Mouse (Mus musculus) common myeloid progenitor, adult 5-6 weeks (primary cell): Measurements from ENCODE around the gene Krtap5-5. TPM values are rescaled to one million over a fixed set of nuclear protein-coding genes. Genes with fewer than 3 reads are reported as not detected.
"Not testable (repeated sequence)": the region's sequence is repeated elsewhere in the genome, so short reads cannot be mapped to it uniquely, and the experiment has no call there.

ENCODE experiments used
- ATAC-seq: replicated peaks from 2 replicates; pipeline ENCODE4 v1.8.0; 2016; ENCODE audit warnings: low read depth, mild to moderate bottlenecking, moderate TSS enrichment, inconsistent platforms; ENCODE audit not compliant: poor library complexity, severe bottlenecking
- total RNA-seq: library from RNA; stranded (forward); fragments of 200-1000, 187-1606 nt; gene quantifications from 2 replicates; pipeline ENCODE4 v1.2.3, GENCODE M21; 2017

Gene Krtap5-5
- total RNA-seq, result not detected in 2 replicates

DNA sequence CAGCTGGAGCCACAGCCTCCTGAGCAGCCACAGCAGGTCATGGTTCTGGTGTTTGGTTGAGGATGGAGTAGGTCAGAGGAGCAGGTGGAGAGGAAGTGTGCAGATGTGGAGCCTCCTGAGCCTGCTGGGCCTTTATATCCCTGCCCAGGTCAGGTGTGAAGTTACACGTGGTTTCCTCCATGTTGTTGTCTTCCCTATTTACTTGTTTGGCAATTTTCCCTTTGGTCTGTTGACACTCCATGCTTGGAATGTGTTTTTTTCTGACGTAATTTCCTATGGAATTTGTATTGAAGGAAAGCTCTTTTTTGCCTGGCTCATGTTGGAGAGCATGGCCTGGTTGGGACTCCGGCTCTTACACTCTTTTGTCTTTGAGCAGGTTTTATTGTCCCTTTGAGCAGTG is at the start of gene Krtap5-5:
TSS of gene Krtap5-5 (minus strand) at position 101 of the 400 bp plus-strand sequence.
- not testable (repeated sequence) for ATAC-seq

DNA sequence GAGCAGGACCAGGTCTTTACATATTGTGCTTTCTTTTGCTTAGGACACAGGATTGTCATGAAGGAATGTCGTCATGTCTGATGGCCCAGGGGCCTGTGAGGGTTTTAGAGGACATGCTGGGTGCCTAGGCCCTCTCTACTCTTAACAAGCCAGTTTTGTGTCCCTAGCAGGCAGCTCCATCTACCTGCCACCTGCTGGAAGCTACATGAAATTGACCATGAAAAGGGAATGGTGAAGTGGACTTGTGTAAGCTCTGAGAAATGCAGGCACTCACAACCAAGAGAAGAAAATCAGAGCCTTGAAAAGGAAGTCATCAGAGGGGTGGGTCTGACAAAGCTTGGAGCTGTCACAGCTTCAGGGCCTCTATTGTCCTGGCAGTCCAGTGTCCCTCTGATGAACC is 49.5 kb upstream of the Krtap5-5 start:
- ATAC-seq, result not testable (repeated sequence)

DNA sequence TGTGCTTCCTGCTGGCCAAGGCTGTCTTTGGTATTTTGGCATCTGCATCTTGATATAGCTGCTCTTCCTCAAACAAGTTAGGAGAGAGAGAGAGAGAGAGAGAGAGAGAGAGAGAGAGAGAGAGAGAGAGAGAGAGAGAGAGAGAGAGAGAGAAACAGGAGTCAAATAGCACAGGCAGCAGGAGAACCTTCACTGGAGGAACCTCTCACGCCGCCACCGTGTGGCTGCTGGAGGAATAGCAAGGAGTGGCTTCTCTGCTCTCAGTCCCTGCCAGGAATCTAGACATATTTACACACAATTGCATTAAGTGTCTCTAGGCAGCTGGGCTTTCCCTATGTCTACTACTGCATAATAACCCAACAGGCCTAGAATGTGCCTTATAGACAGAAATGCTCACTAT is 48.4 kb upstream of the Krtap5-5 start:
- peak; percentile 90 for ATAC-seq

DNA sequence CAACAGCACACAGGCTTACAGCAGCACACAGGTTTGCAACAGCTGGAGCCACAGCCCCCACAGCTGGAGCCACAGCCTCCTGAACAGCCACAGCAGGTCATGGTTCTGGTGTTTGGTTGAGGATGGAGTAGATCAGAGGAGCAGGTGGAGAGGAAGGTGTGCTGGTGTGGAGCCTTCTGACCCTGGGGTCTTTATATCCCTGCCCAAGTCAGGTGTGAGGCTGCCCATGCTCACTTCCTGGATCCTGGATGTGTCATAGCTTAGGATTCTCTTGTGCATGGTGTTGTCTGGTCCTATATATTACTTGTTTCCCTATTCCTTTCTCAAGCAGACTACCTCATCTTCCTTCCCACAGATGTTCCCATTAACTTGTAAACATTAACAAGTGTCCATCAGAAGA is 44.5 kb upstream of the Krtap5-5 start, which contains the start of gene Gm4559:
TSS of gene Gm4559 (minus strand) at position 101 of the 400 bp plus-strand sequence.
- ATAC-seq, result not testable (repeated sequence)

DNA sequence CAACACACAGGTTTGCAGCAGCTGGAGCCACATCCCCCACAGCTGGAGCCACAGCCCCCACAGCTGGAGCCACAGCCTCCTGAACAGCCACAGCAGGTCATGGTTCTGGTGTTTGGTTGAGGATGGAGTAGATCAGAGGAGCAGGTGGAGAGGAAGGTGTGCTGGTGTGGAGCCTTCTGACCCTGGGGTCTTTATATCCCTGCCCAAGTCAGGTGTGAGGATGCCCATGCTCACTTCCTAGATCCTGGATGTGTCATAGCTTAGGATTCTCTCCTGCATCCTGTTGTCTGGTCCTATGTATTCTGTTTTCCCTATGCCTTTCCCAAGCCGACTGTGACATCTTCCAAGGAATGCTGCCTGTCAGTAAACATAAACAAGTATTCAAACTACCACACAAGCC is 28.5 kb upstream of the Krtap5-5 start, which contains the start of gene Gm2431:
TSS of gene Gm2431 (minus strand) at position 101 of the 400 bp plus-strand sequence.
- ATAC-seq, result not testable (repeated sequence)

DNA sequence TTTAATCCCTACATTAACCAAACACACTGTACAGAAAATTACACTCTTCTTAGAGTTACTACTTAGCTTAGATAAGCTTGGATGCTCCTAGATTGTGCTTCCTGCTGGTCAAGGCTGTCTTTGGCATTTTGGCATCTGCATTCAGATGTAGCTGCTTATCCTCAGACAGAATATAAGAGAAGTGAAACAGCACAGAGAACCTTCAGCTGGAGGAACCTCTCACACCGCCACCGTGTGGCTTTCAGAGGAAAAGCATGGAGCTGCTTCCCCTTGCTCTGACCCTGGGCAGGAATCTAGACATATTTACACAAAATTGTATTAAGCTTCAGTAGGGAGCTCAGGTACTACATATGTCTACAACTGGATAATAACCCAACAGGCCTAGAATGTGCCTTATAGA is 25.7 kb upstream of the Krtap5-5 start:
- ATAC-seq, result peak; percentile 95

DNA sequence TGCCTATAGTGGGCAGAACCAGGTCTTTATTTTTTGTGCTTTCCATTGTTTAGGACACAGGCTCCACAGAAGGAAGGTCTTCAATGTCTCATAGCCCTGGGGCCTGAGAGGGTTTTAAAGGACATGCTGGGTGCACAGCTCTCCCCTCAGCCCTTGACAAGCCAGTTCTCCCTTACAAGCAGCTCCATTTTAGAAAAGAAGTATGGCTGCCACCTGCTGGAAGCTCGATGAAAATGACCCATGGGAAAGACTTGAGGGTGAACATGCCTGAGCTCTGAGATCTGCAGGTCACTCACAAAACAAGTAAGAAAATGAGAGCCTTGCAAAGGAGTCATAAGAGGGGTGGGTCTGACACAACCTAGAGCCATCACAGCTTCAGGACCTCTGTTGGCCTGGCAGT is 20.1 kb upstream of the Krtap5-5 start:
- ATAC-seq, result peak; percentile 64

DNA sequence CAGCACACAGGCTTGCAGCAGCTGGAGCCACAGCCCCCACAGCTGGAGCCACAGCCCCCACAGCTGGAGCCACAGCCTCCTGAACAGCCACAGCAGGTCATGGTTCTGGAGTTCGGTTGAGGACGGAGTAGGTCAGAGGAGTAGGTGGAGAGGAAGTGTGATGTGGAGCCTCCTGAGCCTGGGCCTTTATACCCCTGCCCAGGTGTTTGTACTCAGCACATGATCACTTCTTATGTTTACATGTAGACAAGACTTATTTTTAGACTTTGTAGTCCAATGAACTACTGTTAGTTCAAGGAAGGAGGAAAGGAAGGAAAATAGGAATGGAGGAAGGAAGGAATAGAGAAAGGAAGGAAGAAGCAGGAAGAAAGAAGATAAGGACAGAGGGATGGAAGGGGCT is 11.2 kb upstream of the Krtap5-5 start, which contains the start of gene Gm40460:
TSS of gene Gm40460 (minus strand) at position 101 of the 400 bp plus-strand sequence.
- ATAC-seq, result no peak

DNA sequence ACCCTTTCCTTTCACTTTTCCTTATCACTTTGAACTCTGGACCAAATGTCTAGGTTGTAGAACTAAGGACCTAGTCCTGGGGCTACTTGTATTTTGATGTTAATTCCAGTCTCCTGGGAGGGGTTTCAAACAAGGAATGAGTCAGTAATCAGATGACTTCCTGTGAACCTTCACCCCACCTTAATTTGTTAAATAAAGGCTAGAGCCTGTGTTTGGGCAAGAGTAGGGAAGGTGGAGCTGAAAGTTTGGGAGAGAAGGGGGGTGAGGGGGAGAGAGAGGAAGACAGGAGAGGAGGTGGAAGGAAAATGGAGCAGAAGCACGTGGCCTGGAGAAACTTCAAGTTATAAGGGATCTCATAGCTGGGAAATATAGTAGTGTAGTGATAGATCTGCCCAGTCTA is 1.8 kb upstream of the Krtap5-5 start:
- no peak for ATAC-seq

DNA sequence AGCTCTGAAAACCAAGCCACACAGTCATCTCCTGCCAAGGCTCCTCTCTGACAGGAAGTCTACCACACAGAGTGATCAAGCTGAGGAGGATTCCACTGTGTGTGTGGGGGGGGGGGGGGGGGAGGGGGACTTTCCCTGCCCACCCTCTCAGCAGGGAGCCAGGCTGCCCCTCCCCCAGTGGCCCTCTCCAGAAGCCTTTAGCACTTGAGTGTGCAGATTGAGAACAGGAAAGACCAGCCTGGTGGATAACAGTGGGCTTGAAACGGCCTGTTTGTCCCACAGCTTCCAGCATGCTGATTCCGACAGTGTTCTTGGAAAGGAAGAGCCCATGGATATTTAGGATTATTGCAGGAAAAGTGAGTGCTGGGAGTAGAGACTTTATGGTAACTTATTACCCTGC is 5.3 kb downstream of the Krtap5-5 start:
- no peak for ATAC-seq

DNA sequence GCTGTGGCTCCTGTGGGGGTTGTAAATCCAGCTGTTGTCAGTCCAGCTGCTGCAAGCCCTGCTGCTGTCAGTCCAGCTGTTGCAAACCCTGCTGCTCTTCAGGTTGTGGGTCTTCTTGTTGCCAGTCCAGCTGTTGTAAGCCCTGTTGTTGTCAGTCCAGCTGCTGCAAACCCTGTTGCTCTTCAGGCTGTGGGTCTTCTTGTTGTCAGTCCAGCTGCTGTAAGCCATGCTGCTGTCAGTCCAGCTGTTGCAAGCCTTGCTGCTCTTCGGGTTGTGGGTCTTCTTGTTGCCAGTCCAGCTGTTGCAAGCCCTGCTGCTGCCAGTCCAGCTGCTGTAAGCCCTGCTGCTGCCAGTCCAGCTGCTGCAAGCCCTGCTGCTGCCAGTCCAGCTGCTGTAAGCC is 17.6 kb downstream of the Krtap5-5 start:
- not testable (repeated sequence) for ATAC-seq

DNA sequence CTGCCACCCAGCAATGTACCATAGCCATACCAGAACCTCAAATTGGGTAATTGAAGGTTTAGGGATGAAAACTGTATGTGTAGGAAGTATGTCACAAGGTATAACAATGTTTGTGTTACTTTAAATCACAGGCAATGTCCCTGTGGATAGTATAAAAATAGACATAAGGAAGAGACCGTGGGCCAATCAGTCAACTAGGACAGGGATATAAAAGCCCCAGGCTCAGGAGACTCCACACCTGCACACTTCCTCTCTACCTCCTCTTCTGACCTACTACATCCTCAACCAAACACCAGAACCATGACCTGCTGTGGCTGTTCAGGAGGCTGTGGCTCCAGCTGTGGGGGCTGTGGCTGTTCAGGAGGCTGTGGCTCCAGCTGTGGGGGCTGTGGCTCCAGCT is 18.2 kb downstream of the Krtap5-5 start, which contains the start of gene Gm7579:
TSS of gene Gm7579 (plus strand) at position 301 of the 400 bp plus-strand sequence.
- no peak for ATAC-seq

DNA sequence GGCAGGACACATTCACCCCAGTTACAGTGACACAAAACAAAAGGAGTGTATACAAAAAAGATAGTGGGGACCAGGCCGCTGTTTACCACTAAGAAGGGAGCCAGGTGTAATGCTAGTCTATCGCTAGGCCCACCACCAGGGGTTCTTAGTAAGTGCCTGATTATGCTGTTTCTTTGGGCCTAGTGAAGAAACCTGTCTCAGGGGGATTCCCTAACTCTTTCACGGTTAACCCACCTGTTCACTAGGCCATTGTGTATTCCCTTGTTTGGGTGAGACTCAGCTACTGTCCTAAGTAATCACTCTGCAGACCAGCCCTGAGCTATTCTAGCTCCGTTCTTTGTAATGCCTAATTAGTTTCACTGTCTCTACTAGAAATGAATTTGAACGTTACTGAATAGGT is 22.9 kb downstream of the Krtap5-5 start:
- ATAC-seq, result not testable (repeated sequence)

DNA sequence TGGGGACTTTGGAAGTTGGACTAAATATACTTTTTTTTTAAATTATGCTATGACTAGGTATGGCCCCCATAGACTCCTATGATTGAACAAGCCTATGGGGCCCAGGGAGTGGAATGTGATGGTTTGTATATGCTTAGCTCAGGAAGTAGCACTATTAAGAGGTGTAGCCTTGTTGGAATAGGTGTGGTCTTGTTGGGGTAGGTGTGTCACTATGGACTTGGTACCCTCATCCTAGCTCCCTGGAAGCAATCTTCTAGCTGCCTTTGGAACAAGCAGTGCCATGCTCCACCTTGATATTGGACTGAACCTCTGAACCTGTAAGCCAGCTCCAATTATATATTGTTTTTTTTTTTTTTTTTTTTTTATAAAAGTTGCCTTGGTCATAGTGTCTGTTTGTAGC is 24.3 kb downstream of the Krtap5-5 start:
- ATAC-seq, result no peak

DNA sequence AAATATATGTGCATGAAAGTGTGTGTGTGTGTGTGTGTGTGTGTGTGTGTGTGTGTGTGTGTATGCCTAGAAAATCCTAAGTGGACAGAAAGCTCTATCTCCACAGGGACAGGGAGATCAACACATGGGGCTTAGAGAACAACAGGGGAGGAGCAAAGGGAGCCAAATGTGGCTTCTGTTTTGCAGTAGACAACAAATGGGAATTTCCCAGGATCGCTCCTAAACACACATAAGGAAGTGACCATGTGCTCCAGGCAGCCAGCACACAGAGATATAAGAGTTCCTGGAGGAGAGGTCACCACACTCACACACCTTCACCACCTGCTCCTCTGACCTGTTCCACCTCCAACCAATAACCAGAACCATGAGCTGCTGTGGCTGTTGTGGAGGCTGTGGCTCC is 28.7 kb downstream of the Krtap5-5 start, which contains the start of gene Krtap5-3:
TSS of gene Krtap5-3 (plus strand) at position 301 of the 400 bp plus-strand sequence.
- ATAC-seq, result no peak

DNA sequence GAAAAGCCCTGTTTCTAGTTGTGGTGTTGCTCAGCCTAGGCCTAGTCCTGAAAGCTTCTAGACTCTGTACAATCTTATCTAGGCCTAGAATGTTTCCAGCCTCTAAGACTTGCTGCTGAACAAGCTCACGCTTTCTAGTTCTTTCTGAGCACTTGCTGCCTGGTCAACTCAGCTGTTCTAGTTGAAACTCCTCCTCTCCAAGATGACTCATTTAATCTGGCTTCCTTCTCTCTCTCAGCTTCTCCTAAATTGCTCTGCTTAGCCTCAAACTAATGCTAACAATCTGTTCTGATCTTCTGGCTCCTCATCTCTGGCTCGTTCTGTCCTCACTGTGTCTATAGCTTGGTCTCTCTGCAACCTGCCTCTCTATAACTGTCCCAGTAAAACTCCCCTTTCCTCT is 31.0 kb downstream of the Krtap5-5 start:
- no peak for ATAC-seq

DNA sequence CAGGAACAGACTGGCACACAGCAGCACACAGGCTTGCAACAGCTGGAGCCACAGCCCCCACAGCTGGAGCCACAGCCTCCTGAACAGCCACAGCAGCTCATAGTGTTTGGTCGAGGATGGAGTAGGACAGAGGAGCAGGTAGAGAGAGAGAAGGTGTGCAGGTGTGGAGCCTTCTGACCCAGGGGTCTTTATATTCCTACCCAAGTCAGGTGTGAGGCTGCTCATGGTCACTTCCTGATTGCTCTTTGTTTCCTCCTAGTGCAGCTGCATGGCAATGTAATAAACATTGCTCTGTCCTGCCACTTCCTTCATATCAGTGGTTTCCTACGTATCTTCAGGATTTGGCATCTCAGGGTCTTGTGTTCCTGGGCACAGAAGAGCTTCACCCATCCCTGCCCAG is 39.5 kb downstream of the Krtap5-5 start, which contains the start of gene Gm10153:
TSS of gene Gm10153 (minus strand) at position 101 of the 400 bp plus-strand sequence.
- no peak for ATAC-seq

DNA sequence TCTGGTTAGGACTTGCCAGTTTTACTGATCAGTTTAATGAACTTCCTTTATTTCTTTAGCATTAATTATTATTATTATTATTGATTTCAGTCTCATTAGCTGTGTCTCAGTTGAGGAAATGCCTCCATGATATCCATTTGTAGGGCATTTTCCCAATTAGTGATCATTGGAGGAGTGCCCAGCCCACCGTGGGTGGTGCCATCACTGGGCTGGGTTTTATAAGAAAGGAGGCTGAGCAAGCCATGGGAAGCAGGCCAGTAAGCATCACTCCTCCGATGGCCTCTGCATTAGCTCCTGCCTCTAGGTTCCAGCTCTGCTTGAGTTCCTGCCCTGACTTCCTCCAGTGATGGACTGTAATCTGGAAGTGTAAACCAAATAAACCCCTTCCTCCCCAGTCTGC is 41.6 kb downstream of the Krtap5-5 start:
- ATAC-seq, result no peak

DNA sequence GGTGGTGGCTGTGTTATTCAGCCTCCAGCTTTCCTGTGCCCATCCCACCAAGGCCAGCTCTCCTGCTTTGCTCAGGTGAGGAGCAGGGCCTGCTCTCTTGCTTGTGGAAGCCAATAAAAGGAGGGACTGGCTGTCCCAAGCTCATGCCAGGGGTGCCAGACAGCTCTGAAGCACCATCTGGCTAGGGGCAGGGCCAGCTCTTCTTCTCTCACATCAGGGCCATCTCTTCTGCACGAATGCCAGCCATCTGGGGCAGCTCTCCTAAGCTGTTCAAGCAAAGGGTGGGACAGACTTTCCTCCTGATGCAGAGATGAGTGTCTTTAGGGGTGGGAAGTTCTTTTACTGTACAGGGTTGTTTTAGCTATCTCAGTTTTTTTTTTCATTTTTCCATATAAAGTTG is 48.8 kb downstream of the Krtap5-5 start:
- ATAC-seq, result no peak
